Mouse (Mus musculus): ENCODE measurements around the gene Camta1.

Gene Camta1

GRCm38 (mm10) chr4:151738875-151739274 lies 122.8 kb downstream of the Camta1 start:
- no peak for DNase-seq (ENCODE audit: low read depth, low spot score)

GRCm38 (mm10) chr4:151738280-151738679 lies 123.4 kb downstream of the Camta1 start:
- DNase-seq (ENCODE audit: low read depth, low spot score): no peak

- no peak for DNase-seq (ENCODE audit: low read depth, low spot score)
These were observed 129.0 kb downstream of the Camta1 start for GRCm38 (mm10) chr4:151732668-151733067.

GRCm38 (mm10) chr4:151730037-151730759 lies 131.5 kb downstream of the Camta1 start:
- no peak for DNase-seq (ENCODE audit: low read depth, low spot score)

DNA sequence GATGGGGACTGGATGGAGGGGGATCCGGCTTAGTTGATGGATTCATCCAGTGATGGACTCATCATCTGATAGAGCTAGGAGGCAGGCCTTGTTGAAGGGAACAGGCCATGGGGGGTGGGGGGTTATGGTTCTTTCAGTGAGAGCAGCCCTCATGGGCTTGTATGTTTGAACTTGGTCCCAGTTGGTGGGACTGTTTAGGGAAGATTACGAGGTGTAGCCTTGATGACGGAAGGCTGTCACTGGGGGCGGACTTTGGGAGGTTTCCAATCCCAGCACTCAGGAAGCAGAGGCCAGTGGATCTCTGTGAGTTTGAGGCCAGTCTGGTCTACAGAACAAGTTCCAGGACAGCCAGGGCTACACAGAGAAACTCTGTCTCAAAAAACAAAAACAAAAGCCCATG lies 132.6 kb downstream of the Camta1 start:
- no peak for DNase-seq (ENCODE audit: low read depth, low spot score)

- DNase-seq (ENCODE audit: low read depth, low spot score): no peak
These were observed 133.1 kb downstream of the Camta1 start for GRCm38 (mm10) chr4:151728391-151729065.

DNA sequence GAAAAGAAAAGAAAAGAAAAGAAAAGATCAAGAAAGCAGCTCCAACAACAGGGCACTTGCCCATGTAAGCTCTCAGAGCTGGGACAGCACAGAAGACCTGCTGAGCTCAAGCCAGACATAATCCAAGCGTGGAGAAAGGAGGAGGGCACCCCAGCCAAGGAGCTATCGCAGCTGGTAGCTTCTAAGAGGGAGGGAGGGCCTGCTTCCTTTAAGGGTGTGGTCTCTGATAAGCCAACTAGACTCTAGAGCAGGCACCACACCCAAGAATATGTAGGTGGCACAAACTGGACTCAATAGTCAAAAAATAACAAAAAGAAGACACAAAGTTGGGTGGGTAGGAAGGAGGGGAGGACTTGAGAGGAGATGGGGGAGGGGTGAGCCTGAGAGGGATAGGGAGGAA lies 135.3 kb downstream of the Camta1 start:
- no peak for DNase-seq (ENCODE audit: low read depth, low spot score)

GRCm38 (mm10) chr4:151724897-151725296 lies 136.8 kb downstream of the Camta1 start:
- DNase-seq (ENCODE audit: low read depth, low spot score): no peak

- DNase-seq (ENCODE audit: low read depth, low spot score): no peak
These were observed 140.8 kb downstream of the Camta1 start for GRCm38 (mm10) chr4:151720722-151721467.

DNA sequence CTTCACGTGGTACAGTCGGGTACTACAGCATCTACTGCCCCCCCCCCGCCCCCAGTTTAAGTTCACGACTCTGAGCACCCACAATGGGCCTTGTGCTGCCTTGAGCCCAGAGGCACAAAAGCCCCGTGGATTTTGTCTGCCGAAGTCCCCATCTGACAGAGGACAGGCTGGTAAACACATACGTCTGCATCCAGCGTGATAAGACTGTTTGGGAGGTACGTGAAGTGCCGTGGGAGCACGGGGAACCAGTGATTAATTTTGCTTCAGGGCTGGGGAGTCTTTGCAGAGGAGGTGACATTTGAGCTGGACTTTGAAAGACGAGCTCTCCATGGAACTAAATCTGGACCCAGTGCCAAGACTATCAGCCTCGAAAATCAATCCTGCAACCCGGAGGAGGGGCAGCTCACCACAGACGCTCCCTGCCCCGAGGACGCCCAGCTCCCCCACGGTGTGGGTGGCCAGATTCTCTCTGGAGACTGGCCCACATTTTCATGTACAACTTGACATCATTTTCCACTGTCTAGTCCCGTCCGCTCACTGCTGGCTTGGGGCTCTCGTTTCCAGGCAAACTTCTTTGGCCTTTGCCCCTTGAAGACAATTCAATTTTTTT lies 142.7 kb downstream of the Camta1 start:
- DNase-seq (ENCODE audit: low read depth, low spot score): no peak

- DNase-seq (ENCODE audit: low read depth, low spot score): no peak
These were observed 143.8 kb downstream of the Camta1 start for GRCm38 (mm10) chr4:151717864-151718263.

GRCm38 (mm10) chr4:151713714-151714113 lies 148.0 kb downstream of the Camta1 start:
- DNase-seq (ENCODE audit: low read depth, low spot score): no peak

DNA sequence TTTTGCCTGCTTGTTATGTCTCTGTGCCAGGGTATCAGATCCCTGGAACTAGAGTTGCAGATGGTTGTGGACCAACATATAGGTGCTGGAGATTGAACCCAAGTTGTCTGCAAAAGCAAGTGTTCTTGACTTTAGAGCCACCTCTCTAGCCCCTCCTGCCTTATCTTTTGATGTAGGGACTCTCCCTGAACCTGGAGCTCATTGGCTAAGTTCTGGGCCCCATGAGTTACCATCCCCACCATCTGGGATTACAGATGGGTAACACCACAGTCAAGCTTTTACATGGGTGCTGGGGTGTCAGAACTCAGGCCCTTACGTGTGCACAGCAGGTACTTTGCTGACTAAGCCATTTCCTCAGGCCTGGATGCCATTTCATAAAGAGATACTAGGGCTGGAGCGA lies 150.3 kb downstream of the Camta1 start:
- no peak for DNase-seq (ENCODE audit: low read depth, low spot score)

- no peak for DNase-seq (ENCODE audit: low read depth, low spot score)
These were observed 151.2 kb downstream of the Camta1 start for GRCm38 (mm10) chr4:151710522-151710921.

GRCm38 (mm10) chr4:151709269-151709668 lies 152.4 kb downstream of the Camta1 start:
- no peak for DNase-seq (ENCODE audit: low read depth, low spot score)

DNA sequence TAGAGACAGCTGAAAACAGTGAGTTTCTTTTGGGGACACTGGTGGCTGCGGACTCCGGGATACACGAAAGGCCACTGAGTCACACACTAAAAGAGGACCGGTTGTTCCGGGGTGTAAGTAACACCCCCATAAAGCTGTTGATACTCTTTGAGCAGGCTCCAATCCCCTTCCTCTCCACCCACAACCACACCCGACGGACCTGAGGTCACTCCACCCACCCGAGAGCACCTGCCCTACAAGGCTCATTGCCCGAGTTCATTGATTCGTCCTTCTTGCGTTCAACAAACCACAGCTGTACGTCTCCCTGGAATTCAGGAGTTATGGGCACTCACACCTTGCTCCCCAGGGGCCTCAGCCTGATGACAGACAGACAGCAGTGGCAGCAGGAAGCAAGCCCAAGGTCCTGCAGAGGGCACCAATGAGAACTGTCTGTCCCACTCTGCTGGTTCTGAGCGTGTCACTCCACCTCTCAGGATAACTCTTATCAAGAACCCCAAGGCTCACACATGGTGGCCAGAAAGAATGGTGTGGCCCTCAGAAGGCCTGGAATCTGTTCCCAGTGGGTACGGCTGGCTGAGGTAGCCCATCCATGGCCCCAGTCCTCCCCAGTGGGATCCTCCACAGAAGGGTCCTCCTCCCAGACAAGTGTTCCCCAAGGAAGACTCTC lies 158.5 kb downstream of the Camta1 start:
- no peak for DNase-seq (ENCODE audit: low read depth, low spot score)

DNA sequence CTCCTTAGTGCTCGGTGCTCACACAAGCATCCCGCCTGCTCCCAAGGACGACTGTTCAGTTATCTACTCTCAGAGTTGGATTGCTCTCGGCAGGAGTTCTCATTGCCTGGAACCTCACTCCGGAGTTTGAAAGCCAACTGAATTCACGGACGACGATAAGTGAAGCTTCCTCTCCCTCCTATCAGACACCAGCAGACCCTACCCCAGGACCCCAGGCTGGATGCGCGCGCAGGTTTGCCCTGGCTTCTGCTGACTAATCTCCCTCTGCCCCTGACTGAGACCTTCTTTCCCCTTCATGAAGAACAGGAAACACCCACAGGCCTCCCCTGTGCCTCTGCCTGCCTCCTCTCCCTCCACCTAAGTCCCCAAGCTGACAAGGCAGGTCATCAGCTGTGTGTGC lies 159.2 kb downstream of the Camta1 start:
- DNase-seq (ENCODE audit: low read depth, low spot score): no peak

- DNase-seq (ENCODE audit: low read depth, low spot score): no peak
These were observed 165.7 kb downstream of the Camta1 start for GRCm38 (mm10) chr4:151695984-151696383.

- no peak for DNase-seq (ENCODE audit: low read depth, low spot score)
These were observed 167.1 kb downstream of the Camta1 start for GRCm38 (mm10) chr4:151694531-151694930.

- DNase-seq (ENCODE audit: low read depth, low spot score): no peak
These were observed 167.6 kb downstream of the Camta1 start for GRCm38 (mm10) chr4:151694047-151694446.

DNA sequence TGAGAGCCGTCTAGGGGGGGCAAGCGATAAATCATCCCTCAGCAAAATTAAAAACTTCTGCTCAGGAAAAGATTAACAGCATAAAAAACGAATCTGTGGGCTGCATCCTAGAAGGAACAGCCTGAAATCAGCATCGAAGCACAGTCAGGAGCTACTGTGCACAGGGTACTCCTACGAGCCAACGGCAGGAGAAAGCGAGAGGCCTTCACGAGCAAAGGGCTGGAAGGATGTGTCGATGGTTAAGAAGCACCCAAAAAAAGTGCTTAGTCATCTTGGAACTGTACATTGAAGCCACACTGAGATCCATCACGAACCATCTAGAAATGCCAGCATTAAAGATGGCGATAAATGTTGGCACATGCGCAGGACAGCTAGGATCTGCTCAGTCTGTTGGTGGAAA lies 171.6 kb downstream of the Camta1 start:
- DNase-seq (ENCODE audit: low read depth, low spot score): no peak

DNA sequence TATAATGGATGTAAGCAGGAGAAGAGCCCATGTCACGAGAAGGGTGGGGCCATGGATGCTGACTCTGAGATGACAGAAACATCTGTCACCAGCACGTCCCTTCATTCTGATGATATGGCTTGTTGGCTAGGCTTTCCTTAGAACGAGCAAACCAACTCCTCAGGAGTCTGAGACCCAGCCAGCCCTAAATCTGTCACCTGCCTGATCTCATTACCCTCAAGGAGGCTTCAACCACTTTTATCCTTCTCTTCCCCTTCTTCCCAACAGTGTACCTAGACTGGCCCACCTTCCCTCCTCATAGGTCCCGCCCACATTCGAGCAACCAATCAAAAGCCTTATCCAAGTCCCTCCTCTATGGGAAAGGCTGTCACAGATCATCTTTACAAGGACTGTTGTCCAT lies 173.5 kb downstream of the Camta1 start:
- DNase-seq (ENCODE audit: low read depth, low spot score): no peak
